Mouse (Mus musculus) embryo, embryonic 11 days (tissue): Measurements from ENCODE around the gene Rfx5.

Experiments used
- DNase-seq: peaks from one replicate; pipeline ENCODE4 v3.0.0-alpha.2; 2015

Rfx5 gene

GRCm38 (mm10) chr3:95003273-95003672, 49.4 kb downstream of the Rfx5 start:
- no peak for DNase-seq

GRCm38 (mm10) chr3:95005651-95006050, 51.8 kb downstream of the Rfx5 start:
- no peak for DNase-seq

GRCm38 (mm10) chr3:95007706-95008105, 53.8 kb downstream of the Rfx5 start:
- no peak for DNase-seq

GRCm38 (mm10) chr3:95010396-95010795, 56.5 kb downstream of the Rfx5 start:
- no peak for DNase-seq
